In genomic region chr3:129351320-129351877, GRCm38 (mm10) we compare ENCODE assay signal across 30 mouse cellular contexts. TPM values are rescaled to one million over a fixed set of nuclear protein-coding genes. Genes with fewer than 3 reads are reported as not detected.
DNase-seq lines count a peak whose midpoint lies in the region; ATAC-seq and TF ChIP-seq lines count a peak whose summit lies in the region.
"Had no signal": no experiment of that assay in that cellular context is flagged by ENCODE, and none has a peak within 500 bp of the region (broad histone marks: within the 10 kb centered on the region; RNA-seq: fewer than 3 reads in every experiment).

No protein-coding gene starts in this region.

- H3K4me2 ChIP-seq in midbrain, embryonic 11.5 days: no peak overlapping the region
- no peak overlapping the region for H3K4me2 ChIP-seq in midbrain, embryonic 14.5 days (ENCODE audit: low read length)
- H3K4me2 ChIP-seq in intestine, embryonic 14.5 days (ENCODE audit: low read length): no peak overlapping the region
- no peak overlapping the region for H3K4me2 ChIP-seq in intestine, embryonic 16.5 days (ENCODE audit: low read depth, low read length)
- no peak overlapping the region for H3K4me2 ChIP-seq in kidney, embryonic 14.5 days (replicated peaks; ENCODE audit: low read depth, low read length)
- H3K4me2 ChIP-seq: embryonic facial prominence, embryonic 13.5 days; embryonic facial prominence, embryonic 15.5 days; forebrain, embryonic 12.5 days had no signal

- TF ChIP-seq POLR2A in small intestine, adult 2 months (IDR thresholded peaks at IDR 0.05; ENCODE audit: low read depth, low read length): no peak

- TF ChIP-seq CTCF in small intestine, adult 2 months (IDR thresholded peaks at IDR 0.05; ENCODE audit: extremely low read depth, insufficient read length, insufficient replicate concordance, low read depth, low read length): no peak

- H3K36me3 ChIP-seq in midbrain, embryonic 11.5 days (ENCODE audit: control insufficient read depth, insufficient read depth, low read length): no peaks in the 10 kb centered on the region
- H3K36me3 ChIP-seq in midbrain, embryonic 14.5 days (ENCODE audit: control insufficient read depth, insufficient read depth, low read length): no peaks in the 10 kb centered on the region
- H3K36me3 ChIP-seq in intestine, embryonic 14.5 days (ENCODE audit: control insufficient read depth, insufficient read depth, low read length): no peaks in the 10 kb centered on the region
- no peaks in the 10 kb centered on the region for H3K36me3 ChIP-seq in intestine, embryonic 16.5 days (ENCODE audit: control insufficient read depth, insufficient read depth, low read length)
- H3K36me3 ChIP-seq in small intestine, adult 2 months (ENCODE audit: control insufficient read depth, insufficient read depth, low read length): no peaks in the 10 kb centered on the region
- no peaks in the 10 kb centered on the region for H3K36me3 ChIP-seq in kidney, embryonic 14.5 days (ENCODE audit: control insufficient read depth, insufficient read depth, low read length)
- H3K36me3 ChIP-seq: embryonic facial prominence, embryonic 13.5 days; embryonic facial prominence, embryonic 15.5 days; forebrain, embryonic 10.5 days; forebrain, embryonic 12.5 days; G1E had no signal

- ATAC-seq in midbrain, embryonic 11.5 days (ENCODE audit: low FRiP score): no peak
- ATAC-seq in midbrain, embryonic 14.5 days (ENCODE audit: low FRiP score, low TSS enrichment): no peak
- ATAC-seq in intestine, embryonic 14.5 days (replicated peaks; ENCODE audit: low FRiP score, low TSS enrichment, low read depth): peak; percentile 74; the same call in 1 of the 2 replicates
- ATAC-seq in intestine, embryonic 16.5 days: peak; percentile 97
- ATAC-seq in kidney, embryonic 14.5 days (ENCODE audit: low FRiP score, low TSS enrichment): no peak
- no peak for ATAC-seq in megakaryocyte-erythroid progenitor cell, adult 5-6 weeks (replicated peaks; ENCODE audit: low FRiP score, low TSS enrichment, poor library complexity, severe bottlenecking)
- ATAC-seq: activated CD4-positive, CD25-positive, alpha-beta regulatory T cell, adult 4 months; CD4-positive, CD25-positive, alpha-beta regulatory T cell, adult 4 months; forebrain, embryonic 14.5 days; Patski had no signal

- H3K9ac ChIP-seq in midbrain, embryonic 11.5 days (ENCODE audit: low read length): no peak overlapping the region
- H3K9ac ChIP-seq in midbrain, embryonic 14.5 days (replicated peaks; ENCODE audit: low read length): no peak overlapping the region
- no peak overlapping the region for H3K9ac ChIP-seq in intestine, embryonic 14.5 days (ENCODE audit: low read length)
- no peak overlapping the region for H3K9ac ChIP-seq in intestine, embryonic 16.5 days (ENCODE audit: low read depth, low read length)
- no peak overlapping the region for H3K9ac ChIP-seq in kidney, embryonic 14.5 days (ENCODE audit: low read depth, low read length)
- H3K9ac ChIP-seq: embryonic facial prominence, embryonic 13.5 days; embryonic facial prominence, embryonic 15.5 days; forebrain, embryonic 12.5 days had no signal

- no peaks in the 10 kb centered on the region for H3K9me3 ChIP-seq in midbrain, embryonic 11.5 days (ENCODE audit: control insufficient read depth, low read length)
- H3K9me3 ChIP-seq in midbrain, embryonic 14.5 days (ENCODE audit: control insufficient read depth, low read length): no peaks in the 10 kb centered on the region
- H3K9me3 ChIP-seq in intestine, embryonic 14.5 days (ENCODE audit: control insufficient read depth, low read length): no peaks in the 10 kb centered on the region
- H3K9me3 ChIP-seq in intestine, embryonic 16.5 days (ENCODE audit: control insufficient read depth, low read length): no peaks in the 10 kb centered on the region
- H3K9me3 ChIP-seq in kidney, embryonic 14.5 days (ENCODE audit: control insufficient read depth, low read length): no peaks in the 10 kb centered on the region
- H3K9me3 ChIP-seq: embryonic facial prominence, embryonic 13.5 days; embryonic facial prominence, embryonic 15.5 days; forebrain, embryonic 10.5 days; forebrain, embryonic 12.5 days had no signal

- WGBS in midbrain, embryonic 11.5 days: 84% methylated on average over 11 of the region's 11 CpGs
- WGBS in midbrain, embryonic 14.5 days: 79% methylated on average over 11 of the region's 11 CpGs
- WGBS in intestine, embryonic 14.5 days: 61% methylated on average over 11 of the region's 11 CpGs
- WGBS in intestine, embryonic 16.5 days: 52% methylated on average over 11 of the region's 11 CpGs
- 26% methylated on average over 11 of the region's 11 CpGs for WGBS in small intestine, adult 2 months
- 83% methylated on average over 11 of the region's 11 CpGs for WGBS in kidney, embryonic 14.5 days

- no peaks in the 10 kb centered on the region for H3K4me1 ChIP-seq in midbrain, embryonic 11.5 days (ENCODE audit: control insufficient read depth, insufficient read depth, low read length)
- no peaks in the 10 kb centered on the region for H3K4me1 ChIP-seq in midbrain, embryonic 14.5 days (ENCODE audit: control insufficient read depth, insufficient read depth, low read length)
- H3K4me1 ChIP-seq in intestine, embryonic 14.5 days (replicated peaks; ENCODE audit: control insufficient read depth, insufficient read depth, low read length): no peaks in the 10 kb centered on the region; the same call in 1 of the 2 replicates
- peaks cover 3% of the 10 kb centered on the region; the same call in 1 of the 2 replicates for H3K4me1 ChIP-seq in intestine, embryonic 16.5 days (ENCODE audit: control insufficient read depth, insufficient read depth, low read length)
- peaks cover 20% of the 10 kb centered on the region for H3K4me1 ChIP-seq in small intestine, adult 2 months (ENCODE audit: control insufficient read depth, insufficient read depth, insufficient read length, low read length)
- H3K4me1 ChIP-seq in kidney, embryonic 14.5 days (ENCODE audit: control insufficient read depth, insufficient read depth, low read length): no peaks in the 10 kb centered on the region
- H3K4me1 ChIP-seq: embryonic facial prominence, embryonic 13.5 days; embryonic facial prominence, embryonic 15.5 days; forebrain, embryonic 10.5 days; forebrain, embryonic 12.5 days had no signal

- no peak overlapping the region for H3K27ac ChIP-seq in midbrain, embryonic 11.5 days (ENCODE audit: low read depth, low read length)
- no peak overlapping the region for H3K27ac ChIP-seq in midbrain, embryonic 14.5 days (replicated peaks; ENCODE audit: low read depth, low read length)
- peak overlapping the region; percentile 54; the same call in 1 of the 2 replicates for H3K27ac ChIP-seq in intestine, embryonic 14.5 days (ENCODE audit: low read depth)
- H3K27ac ChIP-seq in intestine, embryonic 16.5 days (ENCODE audit: low read length): peak overlapping the region; percentile 60
- H3K27ac ChIP-seq in small intestine, adult 2 months (ENCODE audit: insufficient read depth, low read depth, low read length): peak overlapping the region; percentile 77
- no peak overlapping the region for H3K27ac ChIP-seq in kidney, embryonic 14.5 days (ENCODE audit: low read depth, low read length)
- H3K27ac ChIP-seq: embryonic facial prominence, embryonic 13.5 days; embryonic facial prominence, embryonic 15.5 days; forebrain, embryonic 10.5 days; forebrain, embryonic 12.5 days had no signal

- no peak overlapping the region for H3K4me3 ChIP-seq in midbrain, embryonic 11.5 days (ENCODE audit: low read depth, low read length)
- H3K4me3 ChIP-seq in midbrain, embryonic 14.5 days (replicated peaks; ENCODE audit: low read depth, low read length): no peak overlapping the region
- H3K4me3 ChIP-seq in intestine, embryonic 14.5 days (ENCODE audit: low read depth, low read length): no peak overlapping the region
- H3K4me3 ChIP-seq in intestine, embryonic 16.5 days (ENCODE audit: low read length): no peak overlapping the region
- peak overlapping the region; percentile 17; the same call in 1 of the 2 replicates for H3K4me3 ChIP-seq in small intestine, adult 2 months (ENCODE audit: low read depth, low read length)
- no peak overlapping the region for H3K4me3 ChIP-seq in kidney, embryonic 14.5 days (ENCODE audit: low read length)
- H3K4me3 ChIP-seq: embryonic facial prominence, embryonic 13.5 days; embryonic facial prominence, embryonic 15.5 days; erythroblast, embryonic 14.5 days; forebrain, embryonic 10.5 days; forebrain, embryonic 12.5 days had no signal

- H3K27me3 ChIP-seq in midbrain, embryonic 11.5 days (ENCODE audit: control insufficient read depth, insufficient read depth, low read length): no peaks in the 10 kb centered on the region
- no peaks in the 10 kb centered on the region for H3K27me3 ChIP-seq in midbrain, embryonic 14.5 days (ENCODE audit: control insufficient read depth, insufficient read depth, low read length)
- no peaks in the 10 kb centered on the region for H3K27me3 ChIP-seq in intestine, embryonic 14.5 days (replicated peaks; ENCODE audit: control insufficient read depth, insufficient read depth, low read length)
- H3K27me3 ChIP-seq in intestine, embryonic 16.5 days (replicated peaks; ENCODE audit: control insufficient read depth, insufficient read depth, low read length): no peaks in the 10 kb centered on the region
- H3K27me3 ChIP-seq in small intestine, adult 2 months (ENCODE audit: control insufficient read depth, insufficient read depth, low read length): no peaks in the 10 kb centered on the region
- H3K27me3 ChIP-seq in kidney, embryonic 14.5 days (ENCODE audit: control insufficient read depth, insufficient read depth, low read length): no peaks in the 10 kb centered on the region
- H3K27me3 ChIP-seq: CH12.LX; embryonic facial prominence, embryonic 13.5 days; embryonic facial prominence, embryonic 15.5 days; forebrain, embryonic 12.5 days; Patski had no signal

- DNase-seq in midbrain, embryonic 11.5 days (ENCODE audit: low spot score, missing footprints): peak; percentile 54
- DNase-seq in midbrain, embryonic 14.5 days: no peak
- no peak for DNase-seq in intestine, embryonic 14.5 days (ENCODE audit: low spot score)
- DNase-seq in frontal cortex, adult 2 months (ENCODE audit: extremely low spot score in 1 of 2, low spot score in 1 of 2): no peak
- DNase-seq: adrenal gland, adult 8-10 months; adrenal gland, postnatal 14 days; adrenal gland, postnatal 36 days; B cell, adult 2 months; cerebellum, adult 11-12 months; cerebellum, adult 8-10 months; cerebellum, adult 9-11 months; cerebellum, postnatal 14 days; cerebellum, postnatal 36 days; embryo, embryonic 11 days had no signal

RNA-seq across cellular contexts. Expression of gene Enpep, which starts 18.9 kb away (rescaled TPM):
- polyA plus RNA-seq in midbrain, embryonic 11.5 days (2014; fragmentation: Nextera tagmentation; extraction: Ambion mirVana): 0.15 TPM in 1 of 2 replicates, not detected in the other
- 0.45 and 1.3 TPM in 2 replicates for polyA plus RNA-seq in midbrain, embryonic 14.5 days (2014; fragmentation: Nextera tagmentation; extraction: Ambion mirVana)
- polyA plus RNA-seq in intestine, embryonic 14.5 days (2014; fragmentation: Nextera tagmentation; extraction: Ambion mirVana): 40.4 and 40.9 TPM in 2 replicates
- polyA plus RNA-seq in intestine, embryonic 16.5 days (2015; fragmentation: Nextera tagmentation; extraction: Ambion mirVana): 143 and 194 TPM in 2 replicates
- polyA plus RNA-seq in small intestine, adult 2 months (2012; rRNA removed): 14.6 and 59.7 TPM in 2 replicates
- polyA plus RNA-seq in kidney, embryonic 14.5 days (2014; fragmentation: Nextera tagmentation; extraction: Ambion mirVana): 45.1 and 66.4 TPM in 2 replicates
- polyA plus RNA-seq in frontal cortex, adult 2 months (2012; rRNA removed): 2.6 and 2.7 TPM in 2 replicates
- 2.4 TPM in 1 of 2 replicates, not detected in the other for total RNA-seq in megakaryocyte-erythroid progenitor cell, adult 5-6 weeks (2014; fragmentation: Nextera tagmentation)
- total RNA-seq in megakaryocyte-erythroid progenitor cell, adult 5-6 weeks (2017): not detected in 2 replicates
- total RNA-seq: CH12.LX; common myeloid progenitor, adult 5-6 weeks had no signal
- polyA plus RNA-seq: activated CD4-positive, CD25-positive, alpha-beta regulatory T cell, adult 4 months; erythroblast, embryonic 14.5 days; forebrain, embryonic 10.5 days; G1E had no signal

Comparison
In these comparisons a context has a peak if more than half of its experiments do, and no peak if none do; other contexts are left out.
1. ATAC-seq: peak in intestine, embryonic 14.5 days (single experiment) and intestine, embryonic 16.5 days (single experiment); none in midbrain, embryonic 11.5 days (single experiment), midbrain, embryonic 14.5 days (single experiment), kidney, embryonic 14.5 days (single experiment) and megakaryocyte-erythroid progenitor cell, adult 5-6 weeks (single experiment).
2. H3K27ac ChIP-seq: peak in intestine, embryonic 14.5 days (single experiment), intestine, embryonic 16.5 days (single experiment) and small intestine, adult 2 months (single experiment); none in midbrain, embryonic 11.5 days (single experiment), midbrain, embryonic 14.5 days (single experiment) and kidney, embryonic 14.5 days (single experiment).